Mouse (Mus musculus): ENCODE data around the gene Inpp5k.

Inpp5k gene

GRCm38 (mm10) chr11:75620136-75620780 is 10.5 kb upstream of the Inpp5k start:
- no peak for DNase-seq (ENCODE audit: low spot score)

- DNase-seq (ENCODE audit: low spot score): no peak
Measured at GRCm38 (mm10) chr11:75621426-75621825, 9.4 kb upstream of the Inpp5k start.

- no peak for DNase-seq (ENCODE audit: low spot score)
Measured at GRCm38 (mm10) chr11:75622588-75623329, 8.0 kb upstream of the Inpp5k start.

GRCm38 (mm10) chr11:75624102-75624554 is 6.7 kb upstream of the Inpp5k start:
- no peak for DNase-seq (ENCODE audit: low spot score)

- no peak for DNase-seq (ENCODE audit: low spot score)
Measured at GRCm38 (mm10) chr11:75625820-75626219, 5.0 kb upstream of the Inpp5k start.

GRCm38 (mm10) chr11:75630098-75630497 is 690 bp upstream of the Inpp5k start:
- no peak for DNase-seq (ENCODE audit: low spot score)

- DNase-seq (ENCODE audit: low spot score): peak; percentile 73
Measured at GRCm38 (mm10) chr11:75631561-75632225, 905 bp downstream of the Inpp5k start.

GRCm38 (mm10) chr11:75632921-75633320 is 2.1 kb downstream of the Inpp5k start:
- no peak for DNase-seq (ENCODE audit: low spot score)

GRCm38 (mm10) chr11:75634801-75635200 is 4.0 kb downstream of the Inpp5k start:
- no peak for DNase-seq (ENCODE audit: low spot score)

- no peak for DNase-seq (ENCODE audit: low spot score)
Measured at GRCm38 (mm10) chr11:75635315-75635714, 4.5 kb downstream of the Inpp5k start.

- no peak for DNase-seq (ENCODE audit: low spot score)
Measured at GRCm38 (mm10) chr11:75643323-75643722, 12.5 kb downstream of the Inpp5k start.

- no peak for DNase-seq (ENCODE audit: low spot score)
Measured at GRCm38 (mm10) chr11:75644684-75645083, 13.9 kb downstream of the Inpp5k start.

GRCm38 (mm10) chr11:75647681-75648211 is 17.0 kb downstream of the Inpp5k start:
- DNase-seq (ENCODE audit: low spot score): no peak

GRCm38 (mm10) chr11:75649155-75649561 is 18.4 kb downstream of the Inpp5k start:
- DNase-seq (ENCODE audit: low spot score): peak; percentile 81

GRCm38 (mm10) chr11:75650311-75650710 is 19.5 kb downstream of the Inpp5k start, which contains the start of gene Myo1c:
Gene Myo1c, plus strand, starts transcription at chr11:75650504.
- no peak for DNase-seq (ENCODE audit: low spot score)

- DNase-seq (ENCODE audit: low spot score): peak; percentile 34
Measured at GRCm38 (mm10) chr11:75650958-75651425, 20.2 kb downstream of the Inpp5k start.

GRCm38 (mm10) chr11:75651426-75652221 is 20.8 kb downstream of the Inpp5k start:
- peak; percentile 87 for DNase-seq (ENCODE audit: low spot score)

- DNase-seq (ENCODE audit: low spot score): peak; percentile 50
Measured at GRCm38 (mm10) chr11:75652222-75652941, 21.6 kb downstream of the Inpp5k start.

GRCm38 (mm10) chr11:75652942-75653684 is 22.3 kb downstream of the Inpp5k start:
- DNase-seq (ENCODE audit: low spot score): peak; percentile 74
